Mouse (Mus musculus) erythroblast, embryonic 14.5 days (primary cell): ENCODE results near the gene Kctd21.

Experiments used
- GATA1 ChIP-seq: IDR thresholded peaks from 2 replicates; pipeline ENCODE4 v1.6.1; 2012; ENCODE audit warnings: low read length, inconsistent platforms, mixed read lengths
- TAL1 ChIP-seq: IDR thresholded peaks from 3 replicates; pipeline ENCODE4 v1.6.1; 2012; ENCODE audit warnings: low read length, inconsistent platforms, mixed read lengths

DNA sequence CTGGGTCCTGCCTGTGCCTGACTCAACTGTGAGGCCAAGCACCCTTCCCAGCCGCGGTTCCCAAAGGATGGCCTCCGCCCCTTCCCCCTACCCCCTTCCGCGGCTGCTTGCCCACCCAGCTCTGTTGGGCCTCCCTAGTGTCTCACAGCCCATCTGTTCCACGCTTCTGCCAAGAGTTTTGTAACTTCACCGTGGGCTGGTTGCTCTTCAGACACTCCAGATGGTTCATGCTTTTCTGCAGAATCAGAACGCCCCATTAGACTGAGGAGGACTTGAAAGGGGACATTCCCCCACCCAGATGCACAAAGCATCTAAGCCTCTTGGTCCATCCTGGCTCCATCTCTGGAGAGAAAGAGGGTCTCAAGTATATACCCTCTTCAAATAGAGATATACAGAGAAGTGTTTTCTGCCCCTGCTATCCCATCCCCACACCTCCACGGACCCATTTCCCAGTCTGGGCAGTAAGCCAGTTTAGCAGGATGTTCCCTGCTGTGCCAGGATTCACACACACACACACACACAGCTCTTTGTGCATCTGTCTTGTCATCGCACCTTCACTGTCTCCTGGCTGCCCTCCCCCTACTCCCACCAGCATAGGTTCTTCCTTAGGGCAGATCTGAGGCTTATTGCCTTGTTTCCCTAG is 13.2 kb downstream of the Kctd21 start:
- no peak for TF ChIP-seq TAL1
- TF ChIP-seq GATA1: no peak
